Mouse (Mus musculus) neural tube, embryonic 10.5 days (tissue): ENCODE measurements around the gene Lrp10.

ENCODE experiments used
- DNase-seq: peaks from one replicate; pipeline ENCODE4 v3.0.0-alpha.2; 2017; ENCODE audit warnings: low spot score; ENCODE audit errors: extremely low spot score

Gene Lrp10

DNA sequence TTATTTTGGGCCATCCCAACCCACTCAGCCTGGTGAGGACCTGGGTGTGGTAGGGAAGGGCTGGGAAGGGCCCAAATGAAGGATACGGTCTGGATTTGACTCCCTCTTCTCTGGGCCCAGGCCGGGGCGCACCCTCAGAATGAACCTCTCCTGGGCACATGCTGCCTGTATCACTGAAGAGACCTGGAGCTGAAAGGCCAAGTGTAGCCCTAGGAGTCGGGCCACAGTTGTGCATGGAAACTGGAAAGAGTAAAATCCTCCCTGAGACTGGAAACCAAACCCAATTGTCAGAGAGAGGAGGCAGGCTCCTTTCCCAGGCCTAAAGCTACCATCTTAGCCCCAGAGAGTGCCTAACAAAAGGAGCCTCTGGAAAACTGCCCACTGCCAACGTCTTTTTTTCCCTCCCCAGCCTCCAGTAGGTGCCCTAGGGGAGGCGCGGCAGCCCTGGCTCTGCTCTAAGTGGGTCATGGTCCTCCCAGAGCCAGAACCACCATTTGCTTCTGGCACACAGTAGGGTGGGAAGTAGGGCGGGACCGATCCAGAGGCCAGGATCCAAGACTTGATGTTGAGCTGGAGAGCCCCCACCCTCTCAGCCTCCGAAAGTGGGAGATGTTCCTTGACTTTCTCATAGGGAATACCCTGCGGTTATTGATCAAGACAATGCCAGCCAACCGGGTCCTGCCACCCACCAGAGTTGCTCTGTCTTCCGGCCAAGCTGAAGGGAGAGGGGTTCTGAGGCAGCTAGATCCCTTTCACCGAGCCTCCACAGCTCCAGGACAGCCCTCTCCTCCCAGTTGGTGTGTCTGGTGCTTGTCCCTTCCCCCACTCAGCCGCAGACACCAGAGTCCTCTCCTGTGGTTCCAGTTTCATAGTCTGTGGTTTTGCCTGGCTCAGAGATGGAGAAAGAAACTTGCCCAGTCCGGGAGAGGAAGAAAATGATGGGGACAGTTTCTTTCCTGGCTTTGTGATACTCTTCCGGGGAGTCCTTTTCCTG, 30.8 kb upstream of the Lrp10 start:
- DNase-seq = peak; percentile 33

DNA sequence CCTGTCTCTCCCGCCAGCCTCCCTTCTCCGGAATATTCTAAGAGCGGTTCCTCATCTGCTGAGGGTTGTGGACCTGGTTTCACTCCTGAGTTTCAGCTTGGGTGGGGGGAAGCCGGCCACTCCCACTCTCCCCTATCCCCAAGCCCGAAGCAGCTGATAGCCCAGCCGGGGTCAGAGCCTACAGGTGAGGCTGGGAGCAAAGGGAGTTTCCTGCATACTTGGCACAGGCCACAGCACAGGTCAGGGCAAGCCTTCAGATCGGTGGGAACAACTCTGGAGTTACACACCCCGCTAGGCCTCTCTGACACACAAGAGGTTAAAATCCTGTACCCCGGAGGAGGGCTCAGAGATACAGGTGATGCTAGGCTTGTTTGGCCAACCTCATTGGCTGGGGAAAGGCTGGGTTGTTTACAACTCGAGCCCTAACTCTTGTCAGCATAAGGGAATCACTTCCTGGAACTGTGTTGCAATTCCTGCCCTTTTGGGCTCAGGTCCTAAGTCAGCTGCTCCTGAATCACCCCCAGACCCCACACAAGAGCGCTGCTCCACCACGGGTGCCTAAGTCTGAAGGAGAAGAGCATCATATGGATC, 29.9 kb upstream of the Lrp10 start:
- DNase-seq = peak; percentile 15

- peak; percentile 12 for DNase-seq
Observed at GRCm38 (mm10) chr14:54435194-54435918, 28.6 kb upstream of the Lrp10 start.

DNA sequence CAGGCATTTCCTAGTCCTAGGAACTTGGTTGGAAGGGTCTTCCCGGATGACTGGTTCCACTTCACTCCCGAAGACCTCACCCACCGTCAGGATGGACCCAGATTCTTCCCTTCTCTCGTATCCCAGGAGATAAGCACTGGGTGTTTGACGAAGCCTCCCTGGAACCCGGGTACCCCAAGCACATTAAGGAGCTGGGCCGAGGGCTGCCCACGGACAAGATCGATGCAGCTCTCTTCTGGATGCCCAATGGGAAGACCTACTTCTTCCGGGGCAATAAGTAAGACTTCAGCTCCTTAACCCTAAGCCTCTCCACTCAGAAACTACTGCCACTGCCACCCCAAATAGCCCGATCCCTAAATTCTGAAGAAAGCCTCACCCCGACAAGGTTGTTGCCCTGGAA, 24.8 kb upstream of the Lrp10 start:
- no peak for DNase-seq

GRCm38 (mm10) chr14:54439610-54440009, 24.3 kb upstream of the Lrp10 start:
- no peak for DNase-seq

- DNase-seq = no peak
Observed at GRCm38 (mm10) chr14:54440538-54440937, 23.4 kb upstream of the Lrp10 start.

DNA sequence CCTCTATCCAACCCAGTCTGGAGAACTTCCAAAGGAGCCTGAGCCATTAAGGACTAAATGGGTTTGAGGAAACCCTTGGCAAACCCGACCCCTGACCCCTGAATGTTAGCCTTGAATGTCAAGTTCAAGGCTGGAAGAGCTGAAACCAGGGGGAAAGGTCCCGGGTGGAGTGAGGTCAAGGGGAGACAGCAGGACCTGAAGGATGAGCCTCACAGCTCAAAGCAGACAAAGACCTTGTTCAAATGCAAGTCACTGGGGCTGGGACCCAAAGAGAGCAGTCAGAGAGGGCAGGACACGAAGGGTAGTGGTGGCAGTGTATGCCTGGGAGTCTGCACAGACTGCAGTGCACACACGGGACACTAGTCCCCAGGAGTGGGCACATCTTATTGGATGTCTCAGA, 22.6 kb upstream of the Lrp10 start:
- no peak for DNase-seq

DNA sequence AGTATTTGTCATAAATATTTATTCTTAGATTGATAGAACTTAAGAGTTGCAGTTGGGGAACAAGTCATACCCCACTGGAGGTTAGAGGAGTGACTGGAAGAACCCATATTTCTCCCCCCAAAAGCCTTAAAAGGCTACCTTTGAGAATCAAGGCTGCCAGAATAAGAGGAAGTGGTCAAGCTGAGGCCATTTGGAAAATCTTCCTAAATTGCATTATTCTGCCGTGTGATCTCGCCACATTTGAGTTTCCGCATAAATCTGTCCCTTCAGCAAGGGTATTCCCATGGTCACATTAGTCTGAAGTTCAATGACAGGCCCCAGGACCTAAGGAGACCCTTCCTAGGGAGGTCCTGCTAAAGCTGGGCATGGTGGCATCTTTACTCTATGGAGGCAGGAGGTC, 21.4 kb upstream of the Lrp10 start:
- DNase-seq = no peak

DNA sequence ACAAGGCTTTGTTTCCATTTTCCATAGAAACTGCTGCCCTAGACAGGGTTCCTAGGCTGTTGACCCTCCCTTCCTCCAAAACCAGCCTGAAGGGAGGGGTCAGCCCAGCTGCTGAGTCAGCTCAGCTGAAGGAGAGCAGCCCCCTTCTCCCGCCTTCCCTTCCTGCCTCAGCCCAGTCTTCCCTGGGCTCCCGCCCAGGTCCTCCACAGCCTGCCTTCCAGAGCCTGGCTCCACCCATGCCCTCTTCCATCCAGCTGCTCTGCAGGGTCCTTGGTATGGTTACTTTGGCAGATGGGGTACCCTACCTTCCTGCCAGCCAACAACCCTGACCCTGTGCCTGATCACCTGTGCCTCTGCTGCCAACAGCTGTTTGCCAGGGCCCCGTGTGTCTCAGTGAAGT, 20.7 kb upstream of the Lrp10 start:
- peak; percentile 45 for DNase-seq

- no peak for DNase-seq
Observed at GRCm38 (mm10) chr14:54443712-54444618, 20.0 kb upstream of the Lrp10 start.

DNA sequence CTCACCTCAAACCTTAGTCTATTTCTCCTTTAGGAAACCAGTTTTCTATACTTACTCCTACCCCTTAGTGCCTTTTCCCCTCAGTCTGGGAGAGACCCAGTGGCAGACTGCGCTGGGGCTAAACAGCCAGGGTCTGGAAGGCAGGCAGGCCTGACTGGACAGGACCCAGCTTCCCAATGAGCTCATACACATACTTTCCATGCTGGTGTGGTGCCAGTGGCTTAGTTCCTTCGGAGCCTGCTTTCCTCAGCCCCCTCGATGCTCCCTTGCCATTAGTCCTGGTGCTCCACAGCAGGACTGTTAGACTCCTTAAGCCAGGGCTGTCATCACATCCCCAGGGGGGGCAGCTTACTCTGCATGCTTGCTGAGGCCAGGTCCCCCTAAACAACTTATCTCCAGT, 18.5 kb upstream of the Lrp10 start:
- no peak for DNase-seq

DNA sequence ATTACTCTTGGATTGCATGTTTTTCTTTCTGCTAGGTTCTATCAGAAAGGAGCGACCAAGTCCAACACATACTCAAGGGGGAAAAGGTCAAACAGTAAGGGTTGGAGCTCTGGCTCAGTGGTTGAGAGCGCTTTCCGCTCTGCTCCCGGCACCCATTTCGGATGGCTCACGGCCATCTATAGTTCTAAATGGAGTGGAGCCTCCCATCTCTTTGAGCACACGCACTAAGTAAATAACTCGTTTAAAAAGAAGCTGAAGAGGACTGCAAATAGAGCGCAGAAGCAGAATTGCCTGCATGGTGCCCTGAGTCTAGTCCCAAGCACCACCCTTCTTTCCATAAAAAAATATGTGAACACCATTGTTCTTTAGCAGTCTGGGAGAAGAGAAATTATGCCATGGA, 10.4 kb upstream of the Lrp10 start:
- DNase-seq = no peak

DNA sequence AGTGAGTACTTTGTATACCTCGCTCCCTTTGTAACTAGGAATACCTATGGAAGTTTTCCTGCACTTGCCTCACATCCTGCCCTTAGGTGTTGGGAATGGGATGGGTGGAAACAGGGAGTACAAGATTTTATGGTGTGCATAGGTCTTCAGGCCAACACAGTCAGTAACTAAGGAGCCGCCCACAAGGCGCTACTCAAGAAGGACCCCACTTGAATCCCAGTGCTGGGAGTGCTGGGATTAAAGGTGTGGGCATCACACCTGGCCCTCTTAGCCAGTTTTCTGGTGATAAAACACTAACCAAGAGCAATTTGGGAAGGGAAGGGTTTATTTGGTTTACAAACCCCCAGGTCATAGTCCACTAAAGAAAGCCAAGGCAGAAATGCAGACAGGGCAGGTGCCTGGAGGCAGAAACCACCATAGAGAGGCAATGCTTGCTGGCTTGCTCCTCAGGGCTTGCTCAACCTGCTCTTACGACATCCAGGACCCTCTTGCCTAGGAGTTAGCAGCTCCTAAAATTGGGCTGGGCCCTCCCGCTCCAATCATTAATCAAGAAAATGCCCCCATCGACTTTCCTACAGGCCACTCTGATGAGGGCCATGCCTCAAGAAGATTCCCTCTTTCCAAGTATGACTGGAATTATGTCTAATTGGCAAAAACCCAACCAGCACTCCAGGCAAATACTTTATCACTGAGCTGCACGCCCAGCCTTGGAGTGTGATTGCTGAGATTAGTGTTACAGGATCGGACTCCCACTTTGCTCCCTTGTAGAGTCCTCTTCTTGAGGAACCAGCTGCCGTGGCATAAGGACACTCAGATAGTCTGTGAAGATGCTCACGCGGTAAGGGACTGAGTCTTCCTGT, 9.0 kb upstream of the Lrp10 start:
- DNase-seq = no peak

- DNase-seq = no peak
Observed at GRCm38 (mm10) chr14:54457907-54458569, 5.9 kb upstream of the Lrp10 start.

DNA sequence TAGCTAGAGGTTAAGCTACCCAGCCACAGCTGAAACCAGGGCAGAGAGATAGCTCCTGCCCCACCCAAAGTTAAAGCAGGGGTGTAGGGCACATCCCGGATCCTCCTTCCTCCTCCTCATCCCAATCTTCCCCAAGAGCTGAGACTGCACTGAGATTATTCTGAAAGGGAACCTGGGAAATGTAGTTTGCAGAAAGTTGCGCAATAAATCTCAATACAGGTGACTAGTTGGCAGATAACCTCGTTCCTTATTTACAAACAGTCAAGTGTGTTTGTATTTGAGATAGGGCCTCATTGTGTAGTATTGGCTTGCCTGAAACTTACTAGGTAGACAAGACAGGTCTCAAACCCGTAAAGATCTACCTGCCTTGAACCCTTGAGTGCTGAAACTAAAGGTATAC, 1.8 kb upstream of the Lrp10 start:
- DNase-seq = no peak

- DNase-seq = no peak
Observed at GRCm38 (mm10) chr14:54463108-54463958, 604 bp upstream of the Lrp10 start.

DNA sequence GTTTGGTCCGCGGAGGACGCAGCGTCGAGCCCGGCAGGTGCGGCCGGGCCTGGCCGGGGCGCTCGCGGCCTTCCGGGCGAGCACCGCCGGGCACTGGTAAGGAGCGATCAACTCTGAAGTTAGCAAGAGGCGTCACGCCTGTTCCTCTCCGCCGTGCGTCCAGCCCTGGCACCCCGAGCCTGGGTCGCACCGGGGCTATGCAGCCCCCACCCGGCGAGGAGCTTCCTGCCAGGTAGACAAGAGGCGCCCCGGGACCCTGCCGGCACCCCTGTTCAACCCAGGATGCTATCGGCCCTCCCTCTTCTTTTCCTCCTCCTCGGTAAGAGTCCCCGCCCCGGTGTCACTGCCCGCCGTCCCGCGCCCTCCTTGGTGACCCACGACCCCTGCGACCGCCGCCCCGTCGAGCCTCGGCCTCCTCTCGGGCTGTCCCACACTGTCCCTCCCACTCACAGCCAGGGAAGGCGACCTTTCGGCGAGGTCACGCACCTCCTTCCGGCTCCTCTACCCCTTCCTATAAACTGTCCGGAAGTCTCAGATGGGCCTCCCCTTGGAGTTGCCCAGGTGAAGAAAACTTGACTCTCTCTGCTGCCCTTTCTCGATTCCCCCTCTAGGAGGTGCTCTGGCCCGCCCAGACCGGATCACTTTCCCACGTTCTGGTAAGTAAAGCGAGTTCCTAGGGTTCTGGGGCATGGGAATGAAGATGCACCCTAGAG, 512 bp downstream of the Lrp10 start:
- peak; percentile 71 for DNase-seq

DNA sequence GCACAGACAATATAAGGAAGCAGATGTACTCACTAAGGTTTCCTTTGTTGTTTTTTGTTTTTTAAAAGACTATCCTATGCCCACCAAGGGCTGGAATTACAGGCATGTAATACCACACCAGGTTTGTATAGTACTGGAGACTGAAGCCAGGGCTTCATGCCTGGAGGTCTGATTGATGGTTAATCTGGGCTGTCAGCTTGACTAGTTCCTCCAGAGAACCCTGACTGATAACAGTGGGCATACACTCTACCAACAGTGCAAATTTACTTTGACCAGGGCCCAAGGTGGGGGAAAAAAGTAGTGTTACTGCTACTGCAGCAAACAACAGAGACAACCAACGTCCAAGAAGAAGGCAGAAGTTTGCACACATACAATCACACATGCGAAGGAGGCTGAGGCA, 7.5 kb downstream of the Lrp10 start:
- DNase-seq = no peak
